Mouse (Mus musculus): ENCODE measurements around the gene Ubtd1. TPM values are rescaled to one million over a fixed set of nuclear protein-coding genes. Genes with fewer than 3 reads are reported as not detected.

Ubtd1 gene
- polyA plus RNA-seq, 1 experiment from 2014 or later = 12.5 TPM

GRCm38 (mm10) chr19:42026158-42026557 is 44.6 kb downstream of the Ubtd1 start:
- Histone ChIP-seq H3K36me3 (ENCODE audit: control insufficient read depth, insufficient read depth) (no peaks in the 10 kb centered on the region), H3K9me3 (ENCODE audit: control insufficient read depth) (no peaks in the 10 kb centered on the region), H3K27me3 (replicated peaks; ENCODE audit: control insufficient read depth, insufficient read depth, low read length) (no peaks in the 10 kb centered on the region), H3K4me1 (replicated peaks; ENCODE audit: control insufficient read depth, insufficient read depth, low read length) (no peaks in the 10 kb centered on the region), H3K4me2 (replicated peaks; ENCODE audit: low read depth) (no peak overlapping the region), H3K4me3 (ENCODE audit: low read depth, low read length) (no peak overlapping the region), H3K9ac (ENCODE audit: low read depth, low read length) (no peak overlapping the region), H3K27ac (ENCODE audit: low read depth, low read length) (no peak overlapping the region)
- WGBS = 6% methylated on average over 5 of the region's 5 CpGs
- TF ChIP-seq CTCF (IDR thresholded peaks at IDR 0.05; ENCODE audit: low read depth) = peak; percentile 99
- peak; percentile 35 for ATAC-seq

DNA sequence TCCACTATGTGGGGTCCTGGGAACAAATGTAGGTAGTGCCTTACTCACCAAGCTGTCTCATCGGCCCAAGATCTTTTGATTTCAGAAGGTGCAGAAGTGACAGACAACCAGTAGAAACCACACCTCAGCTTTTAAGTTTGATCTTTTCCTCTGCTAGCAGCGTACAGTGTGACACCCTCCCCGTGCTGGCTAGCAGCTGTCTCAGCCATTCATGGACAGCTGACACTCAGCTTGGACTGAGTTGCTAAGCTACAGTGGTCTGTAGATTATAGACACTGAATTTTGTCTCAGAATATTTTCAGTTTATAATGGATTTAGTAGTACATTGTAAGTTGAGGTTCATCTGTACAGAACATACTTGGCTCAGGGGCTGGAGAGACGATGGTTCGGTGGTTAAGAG is 49.5 kb downstream of the Ubtd1 start:
- Histone ChIP-seq H3K27ac (ENCODE audit: low read depth, low read length) (no peak overlapping the region), H3K4me1 (replicated peaks; ENCODE audit: control insufficient read depth, insufficient read depth, low read length) (no peaks in the 10 kb centered on the region), H3K4me2 (replicated peaks; ENCODE audit: low read depth) (no peak overlapping the region), H3K4me3 (ENCODE audit: low read depth, low read length) (no peak overlapping the region), H3K27me3 (replicated peaks; ENCODE audit: control insufficient read depth, insufficient read depth, low read length) (no peaks in the 10 kb centered on the region), H3K9me3 (ENCODE audit: control insufficient read depth) (no peaks in the 10 kb centered on the region), H3K36me3 (ENCODE audit: control insufficient read depth, insufficient read depth) (peaks cover 19% of the 10 kb centered on the region; the same call in 1 of the 2 replicates), H3K9ac (ENCODE audit: low read depth, low read length) (no peak overlapping the region)
- WGBS = 88% methylated on average over 5 of the region's 5 CpGs
- no peak for ATAC-seq
- TF ChIP-seq CTCF (IDR thresholded peaks at IDR 0.05; ENCODE audit: low read depth) = no peak

- no peaks in the 10 kb centered on the region for H3K4me1 ChIP-seq (replicated peaks; ENCODE audit: control insufficient read depth, insufficient read depth, low read length)
- no peak for TF ChIP-seq CTCF (IDR thresholded peaks at IDR 0.05; ENCODE audit: low read depth)
- ATAC-seq = no peak
- H3K36me3 ChIP-seq (ENCODE audit: control insufficient read depth, insufficient read depth) = peaks cover 19% of the 10 kb centered on the region; the same call in 1 of the 2 replicates
- no peak overlapping the region for H3K4me2 ChIP-seq (replicated peaks; ENCODE audit: low read depth)
- H3K27me3 ChIP-seq (replicated peaks; ENCODE audit: control insufficient read depth, insufficient read depth, low read length) = no peaks in the 10 kb centered on the region
- 86% methylated on average over 14 of the region's 14 CpGs for WGBS
- H3K27ac ChIP-seq (ENCODE audit: low read depth, low read length) = no peak overlapping the region
- H3K9me3 ChIP-seq (ENCODE audit: control insufficient read depth) = no peaks in the 10 kb centered on the region
- H3K9ac ChIP-seq (ENCODE audit: low read depth, low read length) = no peak overlapping the region
- no peak overlapping the region for H3K4me3 ChIP-seq (ENCODE audit: low read depth, low read length)
Measured at GRCm38 (mm10) chr19:42033611-42034010, 52.0 kb downstream of the Ubtd1 start.

DNA sequence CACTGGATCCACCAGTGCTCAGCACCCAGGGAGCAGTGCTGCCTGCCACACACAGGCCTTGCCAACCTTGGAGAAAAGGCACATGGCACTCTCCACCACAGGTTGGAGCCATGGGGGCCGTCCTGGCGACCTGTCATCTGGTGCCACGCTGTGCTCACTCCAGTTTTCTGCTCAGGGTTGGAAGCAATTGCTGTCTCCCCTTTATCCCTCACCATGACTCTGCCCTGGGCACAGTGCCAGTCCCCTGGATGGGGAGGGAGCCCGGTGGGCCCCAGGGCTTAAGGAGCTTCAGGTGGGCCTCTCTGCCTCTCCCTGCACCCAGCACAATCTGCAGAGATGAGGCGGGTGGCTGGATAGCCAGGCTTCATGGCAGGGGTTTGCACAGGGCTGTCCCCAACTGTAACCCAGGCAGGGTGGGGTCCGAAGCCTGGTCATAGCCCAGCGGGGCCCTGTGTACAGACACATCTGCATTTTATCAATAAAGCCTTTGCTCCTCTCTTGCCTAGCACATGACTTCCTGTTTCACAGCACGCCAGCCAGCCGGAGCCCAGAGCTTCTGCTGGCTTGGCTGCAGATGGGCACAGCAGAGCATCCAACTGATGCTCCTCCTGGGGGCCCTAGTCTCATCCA is 52.7 kb downstream of the Ubtd1 start:
- no peak overlapping the region for H3K9ac ChIP-seq (ENCODE audit: low read depth, low read length)
- ATAC-seq = no peak

GRCm38 (mm10) chr19:42034881-42035455 is 53.4 kb downstream of the Ubtd1 start:
- no peaks in the 10 kb centered on the region for H3K9me3 ChIP-seq (ENCODE audit: control insufficient read depth)
- no peaks in the 10 kb centered on the region for H3K4me1 ChIP-seq (replicated peaks; ENCODE audit: control insufficient read depth, insufficient read depth, low read length)
- H3K27me3 ChIP-seq (replicated peaks; ENCODE audit: control insufficient read depth, insufficient read depth, low read length) = no peaks in the 10 kb centered on the region
- H3K9ac ChIP-seq (ENCODE audit: low read depth, low read length) = no peak overlapping the region
- no peak for ATAC-seq
- WGBS = 54% methylated on average over 11 of the region's 11 CpGs
- H3K4me2 ChIP-seq (replicated peaks; ENCODE audit: low read depth) = no peak overlapping the region
- TF ChIP-seq CTCF (IDR thresholded peaks at IDR 0.05; ENCODE audit: low read depth) = no peak
- peaks cover 19% of the 10 kb centered on the region; the same call in 1 of the 2 replicates for H3K36me3 ChIP-seq (ENCODE audit: control insufficient read depth, insufficient read depth)
- H3K27ac ChIP-seq (ENCODE audit: low read depth, low read length) = no peak overlapping the region
- H3K4me3 ChIP-seq (ENCODE audit: low read depth, low read length) = no peak overlapping the region

More for the DNA sequence above, 52.7 kb downstream of the Ubtd1 start:
- H3K4me3 ChIP-seq (ENCODE audit: low read depth, low read length) = no peak overlapping the region
- H3K9me3 ChIP-seq (ENCODE audit: control insufficient read depth) = no peaks in the 10 kb centered on the region
- no peak for TF ChIP-seq CTCF (IDR thresholded peaks at IDR 0.05; ENCODE audit: low read depth)
- 72% methylated on average over 9 of the region's 9 CpGs for WGBS
- no peak overlapping the region for H3K4me2 ChIP-seq (replicated peaks; ENCODE audit: low read depth)
- no peaks in the 10 kb centered on the region for H3K4me1 ChIP-seq (replicated peaks; ENCODE audit: control insufficient read depth, insufficient read depth, low read length)
- H3K36me3 ChIP-seq (ENCODE audit: control insufficient read depth, insufficient read depth) = peaks cover 19% of the 10 kb centered on the region; the same call in 1 of the 2 replicates
- H3K27me3 ChIP-seq (replicated peaks; ENCODE audit: control insufficient read depth, insufficient read depth, low read length) = no peaks in the 10 kb centered on the region
- no peak overlapping the region for H3K27ac ChIP-seq (ENCODE audit: low read depth, low read length)

DNA sequence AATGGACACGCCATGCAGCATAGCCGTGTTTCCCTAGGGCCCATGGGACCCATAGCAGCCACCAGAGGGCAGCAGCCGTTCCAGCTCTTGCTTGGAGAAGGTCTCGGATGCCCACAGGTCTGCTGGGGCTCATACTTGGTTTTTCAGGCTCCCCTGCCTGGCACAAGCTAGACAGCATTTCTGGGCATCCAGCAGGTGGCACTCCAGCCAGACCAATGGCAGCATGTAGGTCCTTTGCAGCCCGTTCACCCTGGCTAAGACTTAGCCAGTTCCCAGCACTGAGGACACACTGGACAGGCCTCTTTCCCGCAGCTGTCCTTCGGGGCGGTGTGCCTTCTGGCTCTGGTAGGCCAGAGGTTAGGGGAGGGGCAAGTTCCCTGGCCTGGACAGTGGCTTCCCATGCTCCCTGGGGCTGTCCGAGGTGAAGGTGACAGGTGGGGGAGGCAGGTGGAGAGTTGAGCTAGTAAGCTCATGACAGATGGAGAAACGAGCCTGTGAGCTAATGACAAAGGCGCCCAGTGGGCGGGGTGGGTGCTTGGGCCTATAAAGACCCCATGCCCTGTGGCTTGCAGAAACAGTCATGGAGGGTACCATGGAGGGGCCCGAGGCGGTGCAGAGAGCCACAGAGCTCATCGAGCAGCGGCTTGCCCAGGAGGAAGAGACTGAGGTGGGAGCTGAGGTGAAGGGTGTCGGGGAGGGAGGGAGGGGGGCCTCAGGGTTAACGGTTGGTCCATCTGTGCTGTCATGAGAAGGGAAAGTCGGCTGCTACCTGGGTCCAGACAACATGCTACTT is 54.1 kb downstream of the Ubtd1 start, which contains the start of gene Ankrd2:
Gene Ankrd2 (plus strand): TSS at position 545 of the 793 bp plus-strand sequence.
- peak; percentile 97 for TF ChIP-seq CTCF (IDR thresholded peaks at IDR 0.05; ENCODE audit: low read depth)
- 66% methylated on average over 19 of the region's 19 CpGs for WGBS
- H3K4me1 ChIP-seq (replicated peaks; ENCODE audit: control insufficient read depth, insufficient read depth, low read length) = no peaks in the 10 kb centered on the region
- no peak within 1 kb of the TSS for H3K4me2 ChIP-seq (replicated peaks; ENCODE audit: low read depth)
- no peaks in the 10 kb centered on the region for H3K9me3 ChIP-seq (ENCODE audit: control insufficient read depth)
- H3K27ac ChIP-seq (ENCODE audit: low read depth, low read length) = no peak within 1 kb of the TSS
- peaks cover 19% of the 10 kb centered on the region; the same call in 1 of the 2 replicates for H3K36me3 ChIP-seq (ENCODE audit: control insufficient read depth, insufficient read depth)
- no peak within 1 kb of the TSS for H3K4me3 ChIP-seq (ENCODE audit: low read depth, low read length)
- H3K27me3 ChIP-seq (replicated peaks; ENCODE audit: control insufficient read depth, insufficient read depth, low read length) = no peaks in the 10 kb centered on the region
- no peak within 1 kb of the TSS for H3K9ac ChIP-seq (ENCODE audit: low read depth, low read length)
- peak; percentile 82 for ATAC-seq

All from intestine, postnatal 0 days (tissue).